Mouse (Mus musculus) retina, postnatal 1 day (tissue): ENCODE results near the gene Sympk.
A peak's percentile ranks its signal among the peaks of the same experiment; 100 is the strongest.

Experiments
- DNase-seq: peaks from one replicate; pipeline ENCODE4 v3.0.0-alpha.2; 2012

The Sympk gene

DNA sequence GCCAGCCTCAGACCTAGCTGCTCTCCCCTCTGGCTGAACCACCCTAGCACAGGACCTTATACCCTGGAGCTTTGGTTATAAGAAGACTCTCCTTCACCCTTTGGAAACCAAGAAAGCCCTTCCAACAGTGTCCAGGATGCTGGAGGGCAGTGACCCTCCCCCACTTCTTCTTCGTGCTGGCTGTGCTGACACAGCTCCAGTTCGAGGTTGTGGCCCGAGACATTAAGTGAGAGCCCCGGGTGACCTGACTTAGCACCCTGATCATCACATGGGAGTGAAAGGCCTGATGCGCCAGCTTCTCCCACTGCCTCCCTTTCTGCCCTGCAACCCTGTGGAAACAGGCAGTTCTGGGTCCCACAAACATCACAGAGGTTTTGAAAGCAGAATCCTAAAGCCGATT is 61.3 kb downstream of the Sympk start:
- DNase-seq = no peak

DNA sequence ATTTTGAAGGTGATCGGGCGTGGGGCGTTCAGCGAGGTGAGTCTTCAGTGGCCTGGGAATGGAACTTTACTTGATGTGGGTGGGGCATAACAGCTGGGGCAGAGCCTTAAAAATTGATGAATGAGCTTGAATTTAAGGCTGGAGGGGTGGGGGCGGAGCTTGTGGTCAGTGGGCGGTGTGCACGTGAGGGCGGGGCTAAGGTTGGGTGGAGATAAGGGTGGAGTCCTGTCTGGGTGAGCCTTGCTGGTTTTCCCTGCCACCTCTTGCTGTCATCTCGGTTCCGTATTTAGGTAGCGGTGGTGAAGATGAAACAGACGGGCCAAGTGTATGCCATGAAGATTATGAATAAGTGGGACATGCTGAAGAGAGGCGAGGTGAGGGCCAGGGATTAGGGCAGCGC is 61.9 kb downstream of the Sympk start:
- peak; percentile 43 for DNase-seq

DNA sequence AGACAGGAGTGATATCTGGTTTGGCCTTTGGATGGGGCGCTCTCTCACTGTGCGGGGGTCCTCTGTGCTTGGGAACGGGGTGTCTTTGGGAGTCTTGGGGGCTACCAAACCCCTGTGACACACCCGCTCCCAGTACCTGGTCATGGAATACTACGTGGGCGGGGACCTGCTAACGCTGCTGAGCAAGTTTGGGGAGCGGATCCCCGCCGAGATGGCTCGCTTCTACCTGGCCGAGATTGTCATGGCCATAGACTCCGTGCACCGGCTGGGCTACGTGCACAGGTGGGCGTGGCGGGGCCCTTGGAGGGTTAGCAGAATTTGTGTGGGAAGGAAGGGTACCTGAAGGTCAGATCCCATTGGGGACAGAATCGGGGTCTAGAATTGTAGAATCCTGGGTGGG is 62.6 kb downstream of the Sympk start:
- DNase-seq = no peak

DNA sequence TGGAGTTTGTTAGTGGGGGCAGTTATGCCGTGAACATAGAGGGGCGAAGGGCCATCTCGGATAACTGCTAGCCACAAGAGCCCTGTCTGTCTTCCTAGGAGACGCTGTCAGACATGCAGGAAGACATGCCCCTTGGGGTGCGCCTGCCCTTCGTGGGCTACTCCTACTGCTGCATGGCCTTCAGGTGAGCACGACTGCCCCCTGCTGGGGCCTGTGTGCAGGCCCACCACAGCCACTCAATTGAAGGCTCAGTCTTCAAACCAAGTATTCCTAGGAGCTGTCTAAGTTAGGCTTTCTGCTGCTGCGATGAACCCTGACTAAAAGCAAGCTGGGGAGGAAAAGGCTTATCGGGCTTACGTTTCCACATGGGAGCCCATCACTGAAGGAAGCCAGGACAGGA is 64.6 kb downstream of the Sympk start:
- DNase-seq = peak; percentile 73

DNA sequence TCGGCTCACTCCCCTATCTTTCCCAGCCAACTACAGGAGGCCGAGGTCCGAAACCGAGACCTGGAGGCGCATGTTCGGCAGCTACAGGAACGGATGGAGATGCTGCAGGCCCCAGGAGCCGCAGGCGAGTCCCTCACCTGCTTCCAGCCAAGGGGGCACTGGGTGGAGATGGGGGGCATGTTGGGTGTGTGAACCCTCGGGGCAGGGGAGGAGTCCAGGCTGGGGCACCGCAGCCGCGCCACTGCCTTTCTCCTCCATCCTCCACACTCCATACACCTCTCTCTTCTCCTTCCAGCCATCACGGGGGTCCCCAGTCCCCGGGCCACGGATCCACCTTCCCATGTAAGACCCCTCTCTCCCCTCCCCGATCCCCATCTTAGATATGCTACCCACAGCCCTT is 67.7 kb downstream of the Sympk start:
- DNase-seq = no peak

DNA sequence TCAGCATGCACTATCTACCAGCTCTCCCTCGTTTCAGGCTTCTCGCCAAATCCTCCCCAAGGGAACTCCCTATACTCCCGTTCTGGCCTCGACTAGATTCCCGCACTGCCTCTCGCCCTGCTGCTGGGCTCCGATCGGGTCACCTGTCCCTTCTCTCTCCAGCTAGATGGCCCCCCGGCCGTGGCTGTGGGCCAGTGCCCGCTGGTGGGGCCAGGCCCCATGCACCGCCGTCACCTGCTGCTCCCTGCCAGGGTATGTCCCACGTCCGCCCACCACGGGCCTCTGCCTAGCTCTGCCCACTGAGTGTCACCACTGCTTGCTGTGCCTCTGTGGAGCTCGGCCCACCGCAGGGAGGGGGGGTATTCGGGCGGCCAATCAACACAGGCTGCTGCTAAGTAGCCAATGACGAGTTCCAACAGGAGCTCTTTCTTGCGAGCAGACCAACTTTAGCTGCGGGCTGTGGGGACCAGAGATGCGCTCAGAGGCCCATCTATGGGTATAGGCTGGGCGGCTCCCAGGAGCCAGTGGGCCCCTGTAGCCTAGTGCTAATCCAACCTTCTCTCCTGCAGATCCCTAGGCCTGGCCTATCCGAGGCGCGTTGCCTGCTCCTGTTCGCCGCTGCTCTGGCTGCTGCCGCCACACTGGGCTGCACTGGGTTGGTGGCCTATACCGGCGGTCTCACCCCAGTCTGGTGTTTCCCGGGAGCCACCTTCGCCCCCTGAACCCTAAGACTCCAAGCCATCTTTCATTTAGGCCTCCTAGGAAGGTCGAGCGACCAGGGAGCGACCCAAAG is 68.4 kb downstream of the Sympk start:
- peak; percentile 91 for DNase-seq

DNA sequence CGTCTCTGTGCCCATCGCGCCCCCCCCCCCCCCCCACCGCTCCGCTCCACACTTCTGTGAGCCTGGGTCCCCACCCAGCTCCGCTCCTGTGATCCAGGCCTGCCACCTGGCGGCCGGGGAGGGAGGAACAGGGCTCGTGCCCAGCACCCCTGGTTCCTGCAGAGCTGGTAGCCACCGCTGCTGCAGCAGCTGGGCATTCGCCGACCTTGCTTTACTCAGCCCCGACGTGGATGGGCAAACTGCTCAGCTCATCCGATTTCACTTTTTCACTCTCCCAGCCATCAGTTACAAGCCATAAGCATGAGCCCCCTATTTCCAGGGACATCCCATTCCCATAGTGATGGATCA is 69.0 kb downstream of the Sympk start:
- peak; percentile 89 for DNase-seq

DNA sequence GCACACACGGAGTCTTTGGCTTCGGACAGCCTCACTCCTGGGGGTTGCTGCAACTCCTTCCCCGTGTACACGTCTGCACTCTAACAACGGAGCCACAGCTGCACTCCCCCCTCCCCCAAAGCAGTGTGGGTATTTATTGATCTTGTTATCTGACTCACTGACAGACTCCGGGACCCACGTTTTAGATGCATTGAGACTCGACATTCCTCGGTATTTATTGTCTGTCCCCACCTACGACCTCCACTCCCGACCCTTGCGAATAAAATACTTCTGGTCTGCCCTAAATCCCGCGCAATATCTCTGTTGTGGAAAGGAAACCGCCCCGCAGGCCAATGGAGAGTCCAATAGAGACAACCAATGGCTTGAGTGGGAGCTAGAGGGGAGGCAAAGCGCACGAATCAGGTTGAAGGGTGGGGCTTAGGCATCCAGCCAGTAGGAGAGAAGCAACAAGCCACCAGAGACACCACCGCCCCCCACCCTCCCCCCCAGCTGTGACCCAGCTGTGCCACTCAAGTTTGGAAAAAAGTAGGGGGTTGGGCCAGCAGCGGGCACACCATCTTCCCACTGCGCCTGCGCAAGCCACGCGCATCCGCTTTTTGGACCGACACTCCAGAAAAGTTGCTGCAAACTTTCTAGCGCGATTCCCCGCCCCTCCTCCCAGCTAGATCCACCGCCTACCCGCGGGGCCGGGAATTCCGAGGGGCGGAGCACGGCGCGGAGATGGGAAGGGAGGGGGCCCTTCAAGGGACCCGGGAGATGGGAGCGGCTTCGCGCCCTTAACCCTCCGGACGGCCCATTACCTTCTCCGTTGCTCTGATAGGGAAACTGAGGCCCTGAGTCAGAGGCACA is 69.6 kb downstream of the Sympk start:
- peak; percentile 98 for DNase-seq

DNA sequence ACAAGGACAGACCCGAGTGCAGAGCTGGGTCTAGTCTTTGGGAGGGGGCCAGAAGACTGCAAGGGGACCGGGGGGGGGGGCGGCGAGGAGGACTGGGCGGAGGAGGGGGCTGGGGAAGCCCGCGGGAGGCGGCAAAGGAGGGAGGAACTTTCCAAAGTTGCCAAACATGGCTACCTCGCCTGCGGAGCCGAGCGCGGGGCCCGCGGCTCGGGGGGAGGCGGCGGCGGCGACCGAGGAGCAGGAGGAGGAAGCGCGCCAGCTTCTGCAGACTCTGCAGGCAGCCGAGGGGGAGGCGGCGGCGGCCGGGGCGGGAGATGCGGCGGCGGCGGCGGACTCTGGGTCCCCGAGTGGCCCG is 70.3 kb downstream of the Sympk start, which contains the start of gene Six5:
TSS of gene Six5 (plus strand) at position 124 of the 355 bp plus-strand sequence.
- no peak for DNase-seq

DNA sequence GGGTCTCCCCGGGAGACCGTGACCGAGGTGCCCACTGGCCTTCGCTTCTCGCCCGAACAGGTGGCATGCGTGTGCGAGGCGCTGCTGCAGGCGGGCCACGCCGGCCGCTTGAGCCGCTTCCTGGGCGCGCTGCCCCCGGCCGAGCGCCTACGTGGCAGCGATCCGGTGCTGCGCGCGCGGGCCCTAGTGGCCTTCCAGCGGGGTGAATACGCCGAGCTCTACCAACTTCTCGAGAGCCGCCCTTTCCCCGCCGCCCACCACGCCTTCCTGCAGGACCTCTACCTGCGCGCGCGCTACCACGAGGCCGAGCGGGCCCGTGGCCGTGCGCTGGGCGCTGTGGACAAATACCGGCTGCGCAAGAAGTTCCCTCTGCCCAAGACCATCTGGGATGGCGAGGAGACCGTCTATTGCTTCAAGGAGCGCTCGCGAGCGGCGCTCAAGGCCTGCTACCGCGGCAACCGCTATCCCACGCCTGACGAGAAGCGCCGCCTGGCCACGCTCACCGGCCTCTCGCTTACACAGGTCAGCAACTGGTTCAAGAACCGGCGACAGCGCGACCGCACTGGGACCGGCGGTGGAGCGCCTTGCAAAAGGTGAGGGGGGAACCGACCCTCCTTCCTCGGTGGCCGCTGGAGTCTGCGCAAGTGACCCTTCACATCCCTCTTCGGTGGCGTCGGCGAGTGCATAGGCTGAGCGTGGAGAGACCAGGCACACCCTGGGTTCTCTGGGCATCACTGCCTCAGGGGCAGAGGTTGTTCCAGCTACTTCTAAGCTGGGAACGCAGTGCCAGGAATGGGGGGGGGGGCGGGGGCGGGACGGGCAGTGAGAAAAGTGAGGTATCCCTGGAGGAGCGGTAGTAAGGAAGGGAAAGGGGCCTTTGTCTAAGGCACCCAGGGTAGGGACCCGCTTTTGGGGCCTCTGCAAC is 70.9 kb downstream of the Sympk start:
- DNase-seq = peak; percentile 66

DNA sequence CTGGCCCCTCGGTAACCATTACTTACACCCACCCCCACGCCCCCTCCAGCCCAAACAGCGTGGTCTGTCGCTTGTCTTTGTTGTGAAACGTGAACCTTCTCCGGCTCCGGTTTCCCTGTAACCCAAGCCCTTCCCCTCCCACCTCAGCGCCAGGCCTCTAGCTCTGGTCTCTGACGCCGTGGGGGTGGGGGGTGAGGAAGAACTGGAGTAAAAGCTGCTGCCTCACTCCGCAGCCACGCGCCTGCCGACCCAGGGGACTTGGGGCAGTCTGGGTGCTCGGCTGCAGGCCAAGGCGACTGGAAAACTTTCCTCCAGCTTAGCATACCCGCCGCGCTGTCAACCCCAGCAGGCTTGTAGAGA is 71.6 kb downstream of the Sympk start:
- DNase-seq = peak; percentile 75

DNA sequence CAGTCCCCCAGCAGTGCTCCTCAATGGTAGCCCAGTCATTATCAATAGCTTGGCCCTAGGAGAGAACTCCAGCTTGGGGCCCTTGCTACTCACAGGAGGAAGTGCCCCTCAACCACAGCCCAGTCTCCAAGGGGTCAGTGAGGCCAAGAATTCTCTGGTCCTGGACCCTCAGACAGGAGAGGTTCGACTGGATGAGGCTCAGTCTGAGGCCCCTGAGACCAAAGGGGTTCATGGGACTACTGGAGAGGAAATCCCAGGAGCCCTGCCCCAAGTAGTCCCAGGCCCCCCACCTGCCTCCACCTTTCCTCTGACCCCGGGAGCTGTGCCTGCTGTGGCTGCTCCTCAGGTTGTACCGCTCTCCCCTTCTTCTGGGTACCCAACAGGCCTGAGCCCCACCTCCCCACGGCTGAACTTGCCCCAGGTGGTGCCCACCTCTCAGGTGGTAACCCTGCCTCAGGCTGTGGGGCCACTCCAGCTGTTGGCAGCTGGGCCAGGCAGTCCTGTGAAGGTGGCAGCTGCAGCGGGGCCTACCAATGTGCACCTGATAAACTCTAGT is 72.3 kb downstream of the Sympk start:
- no peak for DNase-seq

DNA sequence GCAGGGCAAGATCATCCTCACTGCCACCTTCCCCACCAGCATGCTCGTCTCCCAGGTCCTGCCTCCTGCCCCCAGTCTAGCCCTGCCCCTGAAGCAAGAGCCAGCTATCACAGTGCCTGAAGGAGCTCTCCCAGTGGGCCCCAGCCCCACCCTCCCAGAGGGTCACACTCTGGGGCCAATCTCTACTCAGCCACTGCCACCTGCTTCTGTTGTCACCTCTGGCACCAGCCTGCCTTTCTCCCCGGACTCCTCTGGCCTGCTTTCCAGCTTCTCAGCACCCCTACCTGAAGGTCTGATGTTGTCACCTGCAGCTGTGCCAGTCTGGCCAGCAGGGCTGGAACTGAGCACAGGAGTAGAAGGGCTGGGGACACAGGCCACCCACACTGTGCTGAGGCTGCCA is 73.0 kb downstream of the Sympk start:
- DNase-seq = no peak

DNA sequence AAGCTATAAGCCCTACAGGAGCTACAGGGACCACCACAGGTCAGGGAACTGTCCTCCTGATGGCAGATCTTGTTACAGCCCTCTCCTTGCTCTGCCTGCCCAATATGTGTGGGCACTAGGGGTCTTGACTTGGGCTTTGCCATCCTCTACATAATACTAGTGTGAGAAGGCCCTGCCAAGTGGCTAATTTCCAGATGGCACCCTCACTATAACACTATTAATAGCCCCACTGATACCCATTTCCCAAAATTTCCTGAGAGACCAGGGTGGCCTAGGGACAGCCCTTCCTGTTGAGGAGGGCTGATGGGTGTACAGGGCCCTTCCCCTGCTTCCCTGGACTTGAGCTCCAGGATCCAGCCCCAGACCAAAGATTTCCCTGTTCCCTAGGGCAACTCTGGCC is 73.7 kb downstream of the Sympk start:
- no peak for DNase-seq

DNA sequence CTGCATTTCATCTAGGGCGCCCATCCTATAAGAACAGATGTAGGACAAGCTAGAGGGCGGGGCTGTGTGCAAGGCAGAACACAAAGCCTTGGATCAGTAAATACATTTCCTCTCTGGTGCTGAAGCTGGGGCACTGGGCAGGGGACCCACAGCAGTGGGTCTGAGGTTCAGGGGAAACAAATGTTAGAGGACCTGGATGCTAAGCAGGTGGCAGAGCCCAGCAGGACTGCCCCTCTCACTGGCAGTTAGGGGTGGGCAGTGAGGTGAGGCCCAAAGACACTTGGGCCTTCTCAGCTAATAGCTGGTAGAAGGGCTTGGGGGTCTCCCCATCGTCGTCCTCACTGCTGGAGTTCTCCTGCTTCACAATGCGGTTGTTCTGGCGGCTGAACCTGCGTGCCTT is 74.6 kb downstream of the Sympk start:
- no peak for DNase-seq

DNA sequence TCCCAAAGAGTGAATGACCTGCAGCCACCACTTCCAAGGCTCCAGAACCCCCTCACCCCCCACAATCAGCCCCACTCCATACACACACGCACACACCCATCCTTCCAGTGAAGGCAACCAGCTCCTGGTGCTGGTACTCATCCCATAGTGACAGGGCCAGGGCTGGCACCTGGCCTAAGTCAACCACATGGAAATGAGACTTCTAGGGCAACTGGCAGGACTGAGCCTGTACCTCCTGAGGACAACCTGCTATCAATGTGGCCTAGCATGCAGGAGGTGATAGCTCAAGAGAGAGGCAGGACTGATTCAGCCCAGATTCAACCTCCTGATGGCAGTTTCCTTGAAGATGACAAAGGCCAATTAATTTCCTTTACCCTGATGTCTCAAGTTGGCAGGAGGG is 76.1 kb downstream of the Sympk start:
- DNase-seq = no peak

DNA sequence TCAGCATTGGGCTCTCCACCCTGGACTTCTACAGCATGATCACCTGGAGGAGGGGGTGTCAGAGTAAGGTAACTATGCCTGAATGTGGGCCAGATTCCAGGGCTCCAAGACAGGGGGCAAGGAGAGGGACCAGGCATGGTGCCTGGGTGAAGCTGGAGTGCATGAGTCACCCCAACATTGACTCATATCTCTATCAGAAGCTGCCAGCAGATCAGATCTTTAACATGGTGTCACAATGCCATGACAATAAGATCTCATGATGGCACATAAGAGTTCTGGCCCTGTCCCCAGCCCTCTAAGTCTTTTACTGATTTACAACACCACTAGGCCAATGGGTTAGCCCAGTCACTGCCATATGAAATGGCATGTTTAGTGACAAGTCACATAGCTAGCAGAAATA is 79.6 kb downstream of the Sympk start:
- DNase-seq = no peak
